Mouse (Mus musculus) neural tube, embryonic 14.5 days (tissue): Measurements from ENCODE around the gene Car3. TPM values are rescaled to one million over a fixed set of nuclear protein-coding genes. Genes with fewer than 3 reads are reported as not detected.
A peak's percentile ranks its signal among the peaks of the same experiment; 100 is the strongest.

Experiments used
- ATAC-seq: fragments of 200-750 bp; cut with Nextera tagmentation; 2 replicates; pipeline ENCODE4 v1.8.0; 2017; ENCODE audit warnings: low read depth, mild to moderate bottlenecking, moderate TSS enrichment, moderate library complexity
- H3K27ac ChIP-seq: fragments of 300-500 bp; sonication (generic); 2 replicates; pipeline ENCODE4 v1.5.1; 2014; ENCODE audit warnings: low read depth, mild to moderate bottlenecking, control low read depth, low read length, moderate library complexity, mixed read lengths
- H3K27me3 ChIP-seq: fragments of 300-500 bp; sonication (generic); 2 replicates; pipeline ENCODE4 v1.6.1; 2014; ENCODE audit warnings: low read length; ENCODE audit not compliant: control insufficient read depth, insufficient read depth
- H3K36me3 ChIP-seq: fragments of 300-500 bp; sonication (generic); 2 replicates; pipeline ENCODE4 v1.6.1; 2014; ENCODE audit warnings: low read length, mixed read lengths; ENCODE audit not compliant: control insufficient read depth, insufficient read depth
- H3K4me1 ChIP-seq: fragments of 300-500 bp; sonication (generic); 2 replicates; pipeline ENCODE4 v1.6.1; 2014; ENCODE audit warnings: low read length; ENCODE audit not compliant: control insufficient read depth, insufficient read depth
- H3K4me2 ChIP-seq: fragments of 300-500 bp; sonication (generic); 2 replicates; pipeline ENCODE4 v1.6.1; 2014; ENCODE audit warnings: mild to moderate bottlenecking, low read depth, low read length, control low read depth
- H3K4me3 ChIP-seq: fragments of 300-500 bp; sonication (generic); 2 replicates; pipeline ENCODE4 v1.5.1; 2014; ENCODE audit warnings: low read depth, low read length, control low read depth, mixed read lengths
- H3K9ac ChIP-seq: fragments of 300-500 bp; sonication (generic); replicated peaks from 2 replicates; pipeline ENCODE4 v1.6.1; 2014; ENCODE audit warnings: low read depth, mild to moderate bottlenecking, control low read depth, low read length, mixed read lengths
- H3K9me3 ChIP-seq: fragments of 300-500 bp; sonication (generic); 2 replicates; pipeline ENCODE4 v1.6.1; 2016; ENCODE audit warnings: low read length; ENCODE audit not compliant: control insufficient read depth
- WGBS: fragments of 180-500 bp; shearing (Covaris S2); extraction: QIAGEN DNeasy Blood & Tissue Kit; methylation state at CpG from one replicate; pipeline ENCODE4 v1.1.7; 2014; 5-methylcytosine and 5-hydroxymethylcytosine counted together
- polyA plus RNA-seq: library from polyadenylated mRNA; unstranded; fragments of >200 nt; fragmentation: Nextera tagmentation; extraction: Ambion mirVana; gene quantifications from 2 replicates; pipeline ENCODE4 v1.2.1, GENCODE M21; 2014

Car3 gene
- polyA plus RNA-seq, 1 experiment from 2014 or later = 1.7 TPM

GRCm38 (mm10) chr3:14865941-14866340 lies 2.6 kb downstream of the Car3 start:
- no peak overlapping the region for H3K4me2 ChIP-seq
- no peak overlapping the region for H3K4me3 ChIP-seq
- H3K9me3 ChIP-seq = no peaks in the 10 kb centered on the region
- peaks cover 3% of the 10 kb centered on the region; the same call in 1 of the 2 replicates for H3K4me1 ChIP-seq
- WGBS = 78% methylated on average over 2 of the region's 2 CpGs
- H3K36me3 ChIP-seq = no peaks in the 10 kb centered on the region
- no peak for ATAC-seq
- no peak overlapping the region for H3K27ac ChIP-seq
- no peaks in the 10 kb centered on the region for H3K27me3 ChIP-seq
- no peak overlapping the region for H3K9ac ChIP-seq

- Histone ChIP-seq H3K27ac (no peak overlapping the region), H3K4me3 (no peak overlapping the region), H3K4me2 (no peak overlapping the region), H3K9me3 (no peaks in the 10 kb centered on the region), H3K4me1 (no peaks in the 10 kb centered on the region), H3K9ac (no peak overlapping the region), H3K27me3 (no peaks in the 10 kb centered on the region), H3K36me3 (no peaks in the 10 kb centered on the region)
- ATAC-seq = peak; percentile 55; the same call in 1 of the 2 replicates
- 19% methylated on average over 11 of the region's 11 CpGs for WGBS
Measured at GRCm38 (mm10) chr3:14869779-14870178, 6.5 kb downstream of the Car3 start.

GRCm38 (mm10) chr3:14870528-14870927 lies 7.2 kb downstream of the Car3 start:
- ATAC-seq = no peak

GRCm38 (mm10) chr3:14871386-14871785 lies 8.1 kb downstream of the Car3 start:
- no peak overlapping the region for H3K4me3 ChIP-seq
- WGBS = 51% methylated on average over 7 of the region's 7 CpGs
- H3K27me3 ChIP-seq = no peaks in the 10 kb centered on the region
- H3K9me3 ChIP-seq = no peaks in the 10 kb centered on the region
- H3K36me3 ChIP-seq = no peaks in the 10 kb centered on the region
- H3K9ac ChIP-seq = no peak overlapping the region
- H3K4me1 ChIP-seq = no peaks in the 10 kb centered on the region
- no peak for ATAC-seq
- no peak overlapping the region for H3K4me2 ChIP-seq
- H3K27ac ChIP-seq = no peak overlapping the region

More at GRCm38 (mm10) chr3:14870528-14870927, 7.2 kb downstream of the Car3 start:
- H3K4me2 ChIP-seq = no peak overlapping the region
- no peak overlapping the region for H3K4me3 ChIP-seq
- no peaks in the 10 kb centered on the region for H3K9me3 ChIP-seq
- H3K4me1 ChIP-seq = no peaks in the 10 kb centered on the region
- no peaks in the 10 kb centered on the region for H3K27me3 ChIP-seq
- no peaks in the 10 kb centered on the region for H3K36me3 ChIP-seq
- H3K27ac ChIP-seq = no peak overlapping the region
- H3K9ac ChIP-seq = no peak overlapping the region
- 89% methylated on average over 1 of the region's 1 CpGs for WGBS

GRCm38 (mm10) chr3:14874402-14875040 lies 11.2 kb downstream of the Car3 start:
- no peaks in the 10 kb centered on the region for H3K4me1 ChIP-seq
- no peak overlapping the region for H3K9ac ChIP-seq
- ATAC-seq = peak; percentile 55; the same call in 1 of the 2 replicates
- H3K27ac ChIP-seq = no peak overlapping the region
- no peaks in the 10 kb centered on the region for H3K9me3 ChIP-seq
- no peaks in the 10 kb centered on the region for H3K36me3 ChIP-seq
- H3K27me3 ChIP-seq = no peaks in the 10 kb centered on the region
- no peak overlapping the region for H3K4me2 ChIP-seq
- 56% methylated on average over 8 of the region's 8 CpGs for WGBS
- H3K4me3 ChIP-seq = no peak overlapping the region

GRCm38 (mm10) chr3:14876325-14876918 lies 13.1 kb downstream of the Car3 start:
- Histone ChIP-seq H3K4me2 (no peak overlapping the region), H3K9ac (no peak overlapping the region), H3K27me3 (no peaks in the 10 kb centered on the region), H3K9me3 (no peaks in the 10 kb centered on the region), H3K36me3 (no peaks in the 10 kb centered on the region), H3K27ac (no peak overlapping the region), H3K4me1 (no peaks in the 10 kb centered on the region), H3K4me3 (no peak overlapping the region)
- no peak for ATAC-seq
- 80% methylated on average over 9 of the region's 9 CpGs for WGBS

GRCm38 (mm10) chr3:14877251-14877909 lies 14.1 kb downstream of the Car3 start:
- Histone ChIP-seq H3K36me3 (no peaks in the 10 kb centered on the region), H3K4me2 (no peak overlapping the region), H3K27me3 (no peaks in the 10 kb centered on the region), H3K27ac (no peak overlapping the region), H3K4me1 (no peaks in the 10 kb centered on the region), H3K4me3 (no peak overlapping the region), H3K9ac (no peak overlapping the region), H3K9me3 (no peaks in the 10 kb centered on the region)
- 94% methylated on average over 7 of the region's 7 CpGs for WGBS
- no peak for ATAC-seq

GRCm38 (mm10) chr3:14878749-14879223 lies 15.5 kb downstream of the Car3 start:
- ATAC-seq = no peak
- Histone ChIP-seq H3K36me3 (no peaks in the 10 kb centered on the region), H3K4me2 (no peak overlapping the region), H3K27ac (no peak overlapping the region), H3K9me3 (no peaks in the 10 kb centered on the region), H3K9ac (no peak overlapping the region), H3K4me3 (no peak overlapping the region), H3K4me1 (no peaks in the 10 kb centered on the region), H3K27me3 (no peaks in the 10 kb centered on the region)
- 80% methylated on average over 6 of the region's 6 CpGs for WGBS

- H3K27me3 ChIP-seq = no peaks in the 10 kb centered on the region
- no peak overlapping the region for H3K9ac ChIP-seq
- ATAC-seq = no peak
- no peaks in the 10 kb centered on the region for H3K4me1 ChIP-seq
- 89% methylated on average over 3 of the region's 3 CpGs for WGBS
- H3K4me2 ChIP-seq = no peak overlapping the region
- H3K4me3 ChIP-seq = no peak overlapping the region
- H3K36me3 ChIP-seq = no peaks in the 10 kb centered on the region
- H3K9me3 ChIP-seq = no peaks in the 10 kb centered on the region
- H3K27ac ChIP-seq = no peak overlapping the region
Measured at GRCm38 (mm10) chr3:14879293-14879692, 16.0 kb downstream of the Car3 start.
